Mouse (Mus musculus) forebrain, embryonic 16.5 days (tissue): Measurements from ENCODE around the gene Gm49721. TPM values are rescaled to one million over a fixed set of nuclear protein-coding genes. Genes with fewer than 3 reads are reported as not detected.
"Not testable (repeated sequence)": the region's sequence is repeated elsewhere in the genome, so short reads cannot be mapped to it uniquely, and the experiment has no call there.

Experiments
- ATAC-seq: fragments of 200-750 bp; cut with Nextera tagmentation; 2 replicates; pipeline ENCODE4 v1.8.0; 2017; ENCODE audit warnings: mild to moderate bottlenecking, moderate library complexity
- H3K27ac ChIP-seq: fragments of 300-500 bp; sonication (generic); 2 replicates; pipeline ENCODE4 v1.5.1; 2014; ENCODE audit warnings: low read length, control low read depth
- H3K27me3 ChIP-seq: fragments of 300-500 bp; sonication (generic); replicated peaks from 2 replicates; pipeline ENCODE4 v1.6.1; 2014; ENCODE audit warnings: low read length; ENCODE audit not compliant: control insufficient read depth, insufficient read depth
- H3K36me3 ChIP-seq: fragments of 300-500 bp; sonication (generic); 2 replicates; pipeline ENCODE4 v1.6.1; 2014; ENCODE audit not compliant: control insufficient read depth, insufficient read depth
- H3K4me1 ChIP-seq: fragments of 300-500 bp; sonication (generic); replicated peaks from 2 replicates; pipeline ENCODE4 v1.6.1; 2014; ENCODE audit warnings: low read length; ENCODE audit not compliant: control insufficient read depth, insufficient read depth
- H3K4me2 ChIP-seq: fragments of 300-500 bp; sonication (generic); 2 replicates; pipeline ENCODE4 v1.6.1; 2014; ENCODE audit warnings: mild to moderate bottlenecking, low read length, control low read depth
- H3K4me3 ChIP-seq: fragments of 300-500 bp; sonication (generic); replicated peaks from 2 replicates; pipeline ENCODE4 v1.5.1; 2014; ENCODE audit warnings: mild to moderate bottlenecking, low read length, control low read depth
- H3K9ac ChIP-seq: fragments of 300-500 bp; sonication (generic); replicated peaks from 2 replicates; pipeline ENCODE4 v1.6.1; 2014; ENCODE audit warnings: low read depth, low read length, control low read depth
- H3K9me3 ChIP-seq: fragments of 300-500 bp; sonication (generic); 2 replicates; pipeline ENCODE4 v1.6.1; 2016; ENCODE audit warnings: low read length; ENCODE audit not compliant: control insufficient read depth
- WGBS: fragments of 180-500 bp; shearing (Covaris S2); extraction: QIAGEN DNeasy Blood & Tissue Kit; methylation state at CpG from one replicate; pipeline ENCODE4 v1.1.7; 2014; 5-methylcytosine and 5-hydroxymethylcytosine counted together
- polyA plus RNA-seq: library from polyadenylated mRNA; unstranded; fragments of >200 nt; fragmentation: Nextera tagmentation; extraction: Ambion mirVana; gene quantifications from 2 replicates; pipeline ENCODE4 v1.2.1, GENCODE M21; 2015

The Gm49721 gene
- polyA plus RNA-seq, 1 experiment from 2014 or later = 0.25 TPM

GRCm38 (mm10) chr17:7033192-7034166, 54.8 kb downstream of the Gm49721 start:
- not testable (repeated sequence) for H3K4me1 ChIP-seq, H3K36me3 ChIP-seq, H3K4me3 ChIP-seq, H3K9me3 ChIP-seq, H3K4me2 ChIP-seq, H3K27ac ChIP-seq, H3K27me3 ChIP-seq, H3K9ac ChIP-seq
- peak; percentile 70 for ATAC-seq
- 63% methylated on average over 3 of the region's 17 CpGs for WGBS

DNA sequence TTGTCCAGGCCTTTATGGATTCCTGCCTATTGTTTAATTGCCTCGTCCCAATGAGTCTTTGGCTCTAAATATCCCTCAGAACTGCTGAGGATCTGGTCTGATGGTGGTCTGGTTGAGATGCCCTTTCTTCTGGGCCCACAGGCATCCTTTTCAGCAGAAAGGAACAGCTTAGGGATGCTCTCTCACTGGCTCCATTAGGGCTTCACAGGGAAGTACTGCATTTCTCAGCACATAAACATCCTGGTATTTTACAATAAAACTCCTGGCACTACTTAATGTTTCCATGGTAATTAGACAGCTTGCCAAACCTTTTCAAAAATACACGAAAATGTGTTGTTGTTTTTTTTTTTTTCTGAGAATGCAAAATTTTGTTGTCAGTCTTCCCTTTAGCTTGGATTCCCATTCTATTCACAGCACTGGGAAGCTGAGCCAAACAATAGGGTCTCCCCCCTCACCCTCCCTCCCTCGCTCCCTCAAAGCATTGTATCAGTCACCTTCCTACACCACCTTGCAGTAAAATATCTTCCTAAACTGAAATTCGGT, 90.4 kb downstream of the Gm49721 start:
- H3K4me3 ChIP-seq, H3K27ac ChIP-seq, H3K9me3 ChIP-seq, H3K9ac ChIP-seq, H3K4me1 ChIP-seq, H3K36me3 ChIP-seq, H3K4me2 ChIP-seq, H3K27me3 ChIP-seq: not testable (repeated sequence)
- WGBS = 16% methylated on average over 2 of the region's 4 CpGs
- ATAC-seq = peak; percentile 61

- H3K9ac ChIP-seq, H3K36me3 ChIP-seq, H3K27me3 ChIP-seq, H3K4me2 ChIP-seq, H3K4me1 ChIP-seq, H3K4me3 ChIP-seq, H3K9me3 ChIP-seq, H3K27ac ChIP-seq: not testable (repeated sequence)
- WGBS = 33% methylated on average over 5 of the region's 7 CpGs
- peak; percentile 65; the same call in 1 of the 2 replicates for ATAC-seq
These were observed 91.0 kb downstream of the Gm49721 start for GRCm38 (mm10) chr17:7069561-7070240.

GRCm38 (mm10) chr17:7074494-7074893, 95.8 kb downstream of the Gm49721 start:
- 42% methylated on average over 3 of the region's 3 CpGs for WGBS
- peak; percentile 62 for ATAC-seq

DNA sequence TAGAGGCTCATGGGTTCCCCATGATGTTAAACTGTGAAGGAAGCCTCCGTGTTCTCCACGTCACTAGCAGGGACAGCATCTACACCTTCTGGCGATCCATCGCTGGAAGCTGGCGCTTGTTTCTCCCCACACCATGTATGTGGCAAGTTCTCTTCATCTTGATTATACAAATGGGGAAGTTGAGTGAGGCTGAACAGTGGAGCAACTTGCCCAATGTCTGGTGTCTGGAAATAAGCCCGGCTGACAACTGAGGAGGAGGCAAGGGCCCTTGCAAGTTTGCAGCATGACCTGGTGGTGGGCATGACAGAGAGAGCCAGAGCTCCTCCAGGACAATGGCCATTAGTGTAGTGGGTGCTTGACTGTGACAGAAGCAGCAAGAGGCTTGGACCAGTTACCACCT, 96.8 kb downstream of the Gm49721 start:
- ATAC-seq, H3K27ac ChIP-seq, H3K4me1 ChIP-seq, H3K4me3 ChIP-seq, H3K9me3 ChIP-seq, H3K36me3 ChIP-seq, H3K4me2 ChIP-seq, H3K9ac ChIP-seq, H3K27me3 ChIP-seq: not testable (repeated sequence)
- 84% methylated on average over 5 of the region's 6 CpGs for WGBS

More at GRCm38 (mm10) chr17:7074494-7074893, 95.8 kb downstream of the Gm49721 start:
- H3K9me3 ChIP-seq, H3K9ac ChIP-seq, H3K27me3 ChIP-seq, H3K4me2 ChIP-seq, H3K4me1 ChIP-seq, H3K27ac ChIP-seq, H3K4me3 ChIP-seq, H3K36me3 ChIP-seq: not testable (repeated sequence)

GRCm38 (mm10) chr17:7079558-7079957, 100.9 kb downstream of the Gm49721 start:
- 0% methylated on average over 1 of the region's 4 CpGs for WGBS
- H3K4me2 ChIP-seq, H3K27ac ChIP-seq, H3K9me3 ChIP-seq, H3K27me3 ChIP-seq, H3K4me3 ChIP-seq, H3K36me3 ChIP-seq, H3K9ac ChIP-seq, H3K4me1 ChIP-seq: not testable (repeated sequence)
- ATAC-seq = 0 out of 2 replicates have a peak, but pooled peaks have one; percentile 43

DNA sequence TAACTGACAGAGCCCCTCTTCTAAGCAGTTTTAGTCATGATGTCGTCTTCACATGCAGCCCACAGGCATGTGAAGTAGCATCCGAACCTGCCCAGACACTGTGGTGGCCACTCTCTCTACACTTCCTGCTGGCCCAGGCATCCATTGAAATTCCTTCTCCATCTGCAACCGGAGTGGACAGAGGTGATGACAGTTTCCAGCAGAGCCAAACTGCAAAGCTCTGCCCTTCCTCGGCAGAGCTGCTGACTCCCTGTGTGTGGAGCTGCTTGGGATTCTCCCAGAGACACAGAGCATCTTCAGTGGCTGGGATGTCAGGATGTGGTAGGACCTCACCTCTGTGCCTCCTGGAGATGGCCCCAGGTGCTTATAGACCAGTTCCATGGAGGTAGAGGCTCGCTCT, 105.8 kb downstream of the Gm49721 start:
- not testable (repeated sequence) for ATAC-seq, H3K27me3 ChIP-seq, H3K9me3 ChIP-seq, H3K36me3 ChIP-seq, H3K27ac ChIP-seq, H3K4me3 ChIP-seq, H3K9ac ChIP-seq, H3K4me2 ChIP-seq, H3K4me1 ChIP-seq
- no CpG with 5 or more reads among the region's 5 CpGs for WGBS

DNA sequence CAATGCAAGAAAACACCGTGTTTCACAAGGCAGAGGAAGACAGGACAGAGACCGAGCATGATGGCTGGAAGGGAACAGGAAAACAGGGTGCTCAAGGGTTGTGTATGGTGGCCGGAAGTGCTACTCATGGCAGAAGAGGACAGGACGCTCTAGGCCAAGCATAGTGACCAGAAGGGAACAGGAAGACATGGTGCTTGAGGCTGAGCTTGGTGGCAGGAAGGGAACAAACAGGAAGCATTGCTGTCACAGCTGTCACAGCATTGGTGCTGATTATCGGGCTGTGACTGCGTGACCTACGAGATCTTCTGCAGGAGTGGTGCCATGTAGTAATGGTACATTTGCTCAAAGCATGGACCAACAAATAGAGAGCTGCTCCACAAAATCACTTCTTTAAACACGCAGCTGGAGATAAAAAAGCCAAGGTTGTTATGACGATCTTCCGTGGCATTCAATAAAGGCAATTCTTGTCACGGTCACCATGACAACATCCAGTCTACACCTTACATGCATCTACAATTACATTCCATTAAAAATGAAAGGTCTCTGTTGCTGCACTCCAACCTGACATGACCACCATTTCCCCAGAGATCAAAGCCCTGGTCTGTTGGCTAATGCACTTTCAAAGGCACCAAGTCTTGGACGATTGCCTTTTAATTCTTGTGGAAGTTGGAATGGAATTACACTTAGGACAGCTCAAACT, 106.9 kb downstream of the Gm49721 start:
- not testable (repeated sequence) for ATAC-seq, H3K4me2 ChIP-seq, H3K4me3 ChIP-seq, H3K4me1 ChIP-seq, H3K9me3 ChIP-seq, H3K27ac ChIP-seq, H3K36me3 ChIP-seq, H3K27me3 ChIP-seq, H3K9ac ChIP-seq
- no CpG with 5 or more reads among the region's 12 CpGs for WGBS

DNA sequence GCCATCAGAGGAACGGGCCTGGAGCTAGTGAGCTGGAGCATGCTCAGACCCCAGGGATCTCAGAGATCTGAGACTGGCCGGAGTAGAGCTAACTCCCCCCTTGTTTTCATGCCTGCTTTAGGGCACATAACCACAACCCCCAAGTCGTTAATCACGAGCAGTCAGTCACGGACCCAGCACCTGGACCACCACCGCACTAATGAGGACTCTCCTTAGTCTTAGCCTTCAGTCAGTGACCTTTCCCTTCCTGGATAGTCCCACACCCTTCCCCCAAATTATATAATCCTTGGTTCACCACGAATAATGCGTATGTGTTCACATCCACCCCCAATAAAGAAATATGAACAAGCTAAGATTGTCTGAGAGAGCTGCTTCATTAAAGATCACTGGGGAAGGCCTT, 108.1 kb downstream of the Gm49721 start:
- not testable (repeated sequence) for H3K27me3 ChIP-seq, H3K9me3 ChIP-seq, ATAC-seq, H3K9ac ChIP-seq, H3K4me1 ChIP-seq, H3K4me2 ChIP-seq, H3K4me3 ChIP-seq, H3K27ac ChIP-seq, H3K36me3 ChIP-seq
- 69% methylated on average over 6 of the region's 8 CpGs for WGBS
